Mouse (Mus musculus) CH12.LX (cell line): ENCODE data around the gene Usb1.

Source experiments
- CHD2 ChIP-seq: IDR thresholded peaks from 2 replicates; pipeline ENCODE4 v1.6.1; 2011; ENCODE audit warnings: low read length, improper control_type of control experiment
- CTCF ChIP-seq, 2 experiments: IDR thresholded peaks in 1 of 2; conservative IDR thresholded peaks in 1 of 2; 2 replicates each; pipeline ENCODE4 v1.5.1; 2011 to 2012; ENCODE audit warnings: low read depth in 2 of 2, low read length in 2 of 2, improper control_type of control experiment in 1 of 2, inconsistent platforms in 1 of 2, mild to moderate bottlenecking in 1 of 2, moderate library complexity in 1 of 2
- MAFK ChIP-seq: IDR thresholded peaks from 2 replicates; pipeline ENCODE4 v1.6.1; 2011; ENCODE audit warnings: low read length, improper control_type of control experiment; ENCODE audit not compliant: insufficient replicate concordance
- PAX5 ChIP-seq: IDR thresholded peaks from 2 replicates; pipeline ENCODE4 v1.6.1; 2012; ENCODE audit warnings: low read length, inconsistent platforms, mixed read lengths
- POLR2A ChIP-seq: IDR thresholded peaks from 2 replicates; pipeline ENCODE4 v1.6.1; 2011; ENCODE audit warnings: low read depth, mild to moderate bottlenecking, improper control_type of control experiment, low read length
- USF1 ChIP-seq: IDR thresholded peaks from 2 replicates; pipeline ENCODE4 v1.6.1; 2014; ENCODE audit warnings: low read depth, mild to moderate bottlenecking, inconsistent platforms, low read length, improper control_type of control experiment

DNA sequence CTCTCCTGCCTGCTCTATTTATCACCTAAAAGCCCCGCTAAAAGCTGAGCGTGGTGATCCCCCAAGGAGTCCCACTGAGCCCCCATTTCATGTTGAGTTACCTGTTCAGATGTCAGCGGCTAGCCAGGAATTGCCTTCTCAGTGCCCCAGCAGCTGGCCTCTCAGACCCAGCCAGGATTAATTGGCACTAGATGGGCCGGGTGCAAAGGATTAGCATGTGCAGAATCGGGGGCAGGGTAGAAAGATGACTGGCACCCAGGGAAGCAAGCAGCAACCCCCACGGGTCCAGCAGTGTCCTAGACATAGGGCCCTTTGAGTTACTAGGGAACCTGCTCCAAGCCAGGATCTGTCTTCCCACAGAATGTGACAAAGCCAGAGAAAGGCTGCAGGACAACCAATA lies 25.7 kb upstream of the Usb1 start, which contains the start of gene Cngb1:
- TF ChIP-seq CTCF (conservative IDR thresholded peaks at IDR 0.05 in 1 of 2, IDR thresholded peaks at IDR 0.05 in 1 of 2; ENCODE audit: low read depth in 2 of 2, low read length in 2 of 2) (no peak), USF1 (no peak), CHD2 (no peak), PAX5 (no peak), MAFK (no peak), POLR2A (no peak)
